Mouse (Mus musculus): ENCODE results near the gene Tnfrsf9.
A peak's percentile ranks its signal among the peaks of the same experiment; 100 is the strongest.

DNA sequence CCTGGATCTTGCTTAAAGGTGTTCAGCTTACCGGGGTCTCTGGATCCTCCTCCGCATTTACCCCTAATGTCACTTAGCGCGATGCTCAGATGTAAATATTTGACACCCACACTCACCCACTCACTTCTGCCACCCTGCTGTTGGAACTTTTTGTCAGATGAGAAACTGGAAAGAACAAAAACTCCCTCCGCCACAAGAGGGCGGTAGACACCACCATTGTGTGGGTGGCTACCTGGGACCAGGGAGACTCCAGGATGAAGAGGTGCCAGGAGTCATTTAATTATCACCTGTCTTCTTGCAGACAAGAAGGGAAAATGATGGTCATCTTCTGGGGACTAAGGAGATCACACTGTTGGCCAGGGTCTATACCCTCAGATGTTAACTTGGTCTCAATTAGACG is 52.2 kb downstream of the Tnfrsf9 start:
- TF ChIP-seq CTCF (IDR thresholded peaks at IDR 0.05; ENCODE audit: low read depth, low read length) (peak; percentile 78), POLR2A (IDR thresholded peaks at IDR 0.05; ENCODE audit: borderline replicate concordance, low read depth, low read length) (no peak)

Measured in bone marrow macrophage, adult 2 months (primary cell).